Mouse (Mus musculus) cortical plate, adult 2 months (tissue): Measurements from ENCODE around the gene Artn. TPM values are rescaled to one million over a fixed set of nuclear protein-coding genes. Genes with fewer than 3 reads are reported as not detected.

ENCODE experiments used
- H3K27ac ChIP-seq: fragments of 200-500 bp; 2 replicates; pipeline ENCODE4 v1.5.1; 2012; ENCODE audit warnings: low read length, control low read depth, inconsistent platforms; ENCODE audit not compliant: insufficient read depth
- H3K4me1 ChIP-seq: fragments of 200-500 bp; 2 replicates; pipeline ENCODE4 v1.6.1; 2011; ENCODE audit warnings: low read length; ENCODE audit not compliant: control insufficient read depth, insufficient read depth
- H3K4me3 ChIP-seq: fragments of 200-500 bp; 2 replicates; pipeline ENCODE4 v1.5.1; 2011; ENCODE audit warnings: mild to moderate bottlenecking, low read length, control low read depth; ENCODE audit not compliant: insufficient read depth
- CTCF ChIP-seq: fragments of 200-500 bp; IDR thresholded peaks from 2 replicates; pipeline ENCODE4 v1.5.1; 2011; ENCODE audit warnings: mild to moderate bottlenecking, control low read depth, low read length; ENCODE audit not compliant: insufficient read depth; ENCODE audit errors: extremely low read depth
- POLR2A ChIP-seq: fragments of 200-500 bp; IDR thresholded peaks from 2 replicates; pipeline ENCODE4 v1.6.1; 2011; ENCODE audit warnings: mild to moderate bottlenecking, low read length, control low read depth; ENCODE audit not compliant: insufficient read depth; ENCODE audit errors: extremely low read depth
- polyA plus RNA-seq: library from polyadenylated mRNA; depleted of rRNA; stranded (reverse); fragments of >200 nt; gene quantifications from 2 replicates; pipeline ENCODE4 v1.2.3, GENCODE M21; 2012

Gene Artn
- polyA plus RNA-seq, 1 experiment, result 0.65 TPM

- TF ChIP-seq POLR2A (no peak), CTCF (no peak)
Observed at GRCm38 (mm10) chr4:117947493-117947892, 17.9 kb upstream of the Artn start.

GRCm38 (mm10) chr4:117946639-117947305 lies 17.2 kb upstream of the Artn start:
- Histone ChIP-seq H3K4me1 (no peaks in the 10 kb centered on the region), H3K27ac (no peak overlapping the region), H3K4me3 (no peak overlapping the region)
- TF ChIP-seq POLR2A (no peak), CTCF (no peak)

More at GRCm38 (mm10) chr4:117947493-117947892, 17.9 kb upstream of the Artn start:
- no peak overlapping the region for H3K27ac ChIP-seq
- no peak overlapping the region for H3K4me3 ChIP-seq
- no peaks in the 10 kb centered on the region for H3K4me1 ChIP-seq

- Histone ChIP-seq H3K27ac (no peak overlapping the region), H3K4me1 (no peaks in the 10 kb centered on the region), H3K4me3 (no peak overlapping the region)
- TF ChIP-seq POLR2A (no peak), CTCF (no peak)
Observed at GRCm38 (mm10) chr4:117943317-117943716, 13.8 kb upstream of the Artn start.

GRCm38 (mm10) chr4:117936964-117937363 lies 7.4 kb upstream of the Artn start:
- Histone ChIP-seq H3K4me3 (no peak overlapping the region), H3K4me1 (no peaks in the 10 kb centered on the region), H3K27ac (no peak overlapping the region)
- no peak for TF ChIP-seq POLR2A
- TF ChIP-seq CTCF, result no peak

GRCm38 (mm10) chr4:117934081-117934480 lies 4.5 kb upstream of the Artn start:
- Histone ChIP-seq H3K27ac (no peak overlapping the region), H3K4me3 (no peak overlapping the region), H3K4me1 (no peaks in the 10 kb centered on the region)
- TF ChIP-seq CTCF (no peak), POLR2A (no peak)

- Histone ChIP-seq H3K27ac (no peak overlapping the region), H3K4me3 (no peak overlapping the region), H3K4me1 (no peaks in the 10 kb centered on the region)
- no peak for TF ChIP-seq CTCF
- no peak for TF ChIP-seq POLR2A
Observed at GRCm38 (mm10) chr4:117933248-117933647, 3.7 kb upstream of the Artn start.

- Histone ChIP-seq H3K27ac (no peak overlapping the region), H3K4me3 (no peak overlapping the region), H3K4me1 (peaks cover 1% of the 10 kb centered on the region; the same call in 1 of the 2 replicates)
- TF ChIP-seq POLR2A, result no peak
- peak; percentile 59 for TF ChIP-seq CTCF
Observed at GRCm38 (mm10) chr4:117928699-117929241, 793 bp downstream of the Artn start.

- H3K4me1 ChIP-seq, result peaks cover 1% of the 10 kb centered on the region; the same call in 1 of the 2 replicates
- no peak for TF ChIP-seq POLR2A
- peak; percentile 66 for TF ChIP-seq CTCF
- no peak overlapping the region for H3K27ac ChIP-seq
- no peak overlapping the region for H3K4me3 ChIP-seq
Observed at GRCm38 (mm10) chr4:117928234-117928633, 1.3 kb downstream of the Artn start.

GRCm38 (mm10) chr4:117926545-117927482 lies 2.7 kb downstream of the Artn start:
- Histone ChIP-seq H3K27ac (peak overlapping the region; percentile 29; the same call in 1 of the 2 replicates), H3K4me1 (peaks cover 1% of the 10 kb centered on the region; the same call in 1 of the 2 replicates), H3K4me3 (peak overlapping the region; percentile 66)
- TF ChIP-seq CTCF, result no peak
- TF ChIP-seq POLR2A, result peak; percentile 47; the same call in 1 of the 2 replicates
